Mouse (Mus musculus) c-Kit-positive CD71-negative TER-119-negative erythroid progenitor cells, embryonic 14.5 days (primary cell): ENCODE measurements around the gene Rnf10.

Experiments
- DNase-seq: peaks from one replicate; pipeline ENCODE4 v3.0.0-alpha.2; 2013; ENCODE audit warnings: low read depth

Rnf10 gene

GRCm38 (mm10) chr5:115235323-115235771, 37.4 kb downstream of the Rnf10 start:
- DNase-seq, result peak; percentile 59

DNA sequence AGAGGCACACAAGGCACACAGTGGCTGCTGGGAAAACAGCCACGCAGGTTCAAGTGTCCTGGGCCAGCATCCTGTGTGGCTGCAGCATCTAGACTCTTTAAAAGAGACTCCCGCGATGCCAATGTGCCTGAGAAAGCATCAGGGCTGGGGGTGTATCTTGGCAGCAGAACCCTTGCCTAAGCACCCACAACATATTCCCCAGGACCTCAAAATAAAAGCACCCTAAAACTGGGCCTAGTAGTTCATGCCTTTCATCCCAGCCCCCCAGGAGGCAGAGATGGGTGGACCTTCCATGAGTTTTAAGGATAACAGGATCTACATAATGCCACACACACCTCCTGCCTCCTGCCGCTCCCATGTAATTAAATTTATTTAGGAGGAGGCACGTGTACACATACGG, 38.2 kb downstream of the Rnf10 start:
- DNase-seq, result no peak

DNA sequence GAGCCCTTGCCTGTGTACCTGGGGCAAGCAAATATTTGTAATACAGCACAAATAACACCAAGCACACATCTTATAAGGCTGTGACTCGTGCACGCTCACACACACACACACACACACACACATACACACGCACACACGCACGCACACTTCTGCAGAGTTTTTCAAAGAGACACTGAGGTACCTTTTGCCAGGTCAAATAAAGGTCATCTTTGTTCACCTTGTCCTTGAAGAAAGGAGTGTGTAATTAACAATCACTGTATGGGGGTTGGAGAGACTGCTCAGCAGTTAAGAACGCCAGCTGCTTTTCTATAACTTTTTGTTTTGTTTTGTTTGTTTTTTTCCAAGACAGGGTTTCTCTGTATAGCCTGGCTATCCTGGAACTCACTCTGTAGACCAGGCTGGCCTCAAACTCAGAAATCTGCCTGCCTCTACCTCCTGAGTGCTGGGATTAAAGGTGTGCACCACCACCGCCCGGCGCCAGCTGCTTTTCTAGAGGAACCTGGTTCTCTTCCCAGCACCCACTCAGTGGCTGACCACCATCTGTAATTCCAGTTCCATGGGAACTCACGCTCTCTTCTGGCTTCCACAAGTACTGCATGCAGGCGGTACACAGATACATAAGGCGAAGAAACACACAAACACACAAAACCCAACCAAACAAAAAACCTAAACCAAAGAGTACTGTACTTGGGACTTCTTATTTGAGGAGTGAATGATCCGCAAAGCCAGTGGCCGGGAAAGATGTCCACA, 39.5 kb downstream of the Rnf10 start:
- DNase-seq, result no peak

- DNase-seq, result no peak
Observed at GRCm38 (mm10) chr5:115232516-115232915, 40.2 kb downstream of the Rnf10 start.

- no peak for DNase-seq
Observed at GRCm38 (mm10) chr5:115231552-115232120, 41.1 kb downstream of the Rnf10 start.

DNA sequence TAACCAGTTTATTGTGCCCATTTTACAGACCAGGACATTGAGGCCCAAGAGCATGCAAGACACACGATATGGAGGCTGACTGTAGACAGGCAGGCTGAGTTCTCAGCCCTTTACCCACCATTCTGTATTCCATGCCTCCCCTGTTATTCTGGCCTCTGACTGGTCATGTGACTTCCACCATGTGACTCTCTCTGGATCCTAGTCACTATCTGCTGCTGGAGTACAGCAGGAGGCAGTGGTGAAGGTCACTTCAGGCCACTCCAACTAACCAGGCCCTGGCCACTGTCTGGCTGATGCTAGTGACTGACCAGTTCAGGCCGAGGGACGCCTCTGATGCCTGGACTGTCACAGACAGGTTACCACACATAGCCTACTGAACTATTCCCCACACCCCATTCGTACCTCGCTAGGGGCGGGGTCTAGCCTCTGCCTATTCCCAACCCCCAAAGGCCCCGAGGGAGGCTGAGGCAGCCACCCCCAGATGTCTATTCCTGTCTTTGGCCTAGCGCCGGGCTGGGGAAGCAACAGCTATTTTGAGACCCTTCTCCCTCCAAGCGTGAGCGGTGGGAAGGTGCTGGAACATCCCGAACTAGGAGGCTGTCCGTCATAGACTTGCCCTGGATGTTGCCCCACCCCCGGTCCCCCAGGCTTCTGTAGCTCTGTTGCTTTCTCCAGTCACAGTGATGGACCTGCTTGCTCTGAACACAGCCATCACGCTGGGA, 41.7 kb downstream of the Rnf10 start:
- no peak for DNase-seq

- DNase-seq, result no peak
Observed at GRCm38 (mm10) chr5:115222485-115222884, 50.2 kb downstream of the Rnf10 start.

- no peak for DNase-seq
Observed at GRCm38 (mm10) chr5:115220931-115221640, 51.6 kb downstream of the Rnf10 start.

GRCm38 (mm10) chr5:115217998-115218397, 54.7 kb downstream of the Rnf10 start:
- DNase-seq, result no peak

GRCm38 (mm10) chr5:115215273-115216185, 57.2 kb downstream of the Rnf10 start:
- DNase-seq, result no peak

DNA sequence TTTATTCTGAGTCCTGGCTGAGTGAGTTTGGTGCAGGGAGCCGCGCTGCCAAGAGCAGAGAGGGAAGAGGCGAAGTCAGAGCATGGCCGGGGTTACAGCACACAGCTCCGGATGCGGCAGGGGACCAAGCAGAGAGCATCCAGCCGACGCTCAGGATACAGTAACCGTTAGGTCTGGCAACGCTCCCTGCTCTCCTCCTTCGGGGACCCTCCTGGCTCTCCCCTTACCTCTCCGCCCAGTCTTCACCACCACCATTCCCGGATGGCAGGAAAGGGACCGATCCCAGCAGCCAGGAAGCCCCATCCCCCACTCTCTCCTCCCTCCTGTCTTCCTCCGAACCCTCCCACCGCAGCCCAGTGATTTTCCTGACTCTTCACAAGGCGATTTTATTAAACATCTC, 57.8 kb downstream of the Rnf10 start:
- no peak for DNase-seq

DNA sequence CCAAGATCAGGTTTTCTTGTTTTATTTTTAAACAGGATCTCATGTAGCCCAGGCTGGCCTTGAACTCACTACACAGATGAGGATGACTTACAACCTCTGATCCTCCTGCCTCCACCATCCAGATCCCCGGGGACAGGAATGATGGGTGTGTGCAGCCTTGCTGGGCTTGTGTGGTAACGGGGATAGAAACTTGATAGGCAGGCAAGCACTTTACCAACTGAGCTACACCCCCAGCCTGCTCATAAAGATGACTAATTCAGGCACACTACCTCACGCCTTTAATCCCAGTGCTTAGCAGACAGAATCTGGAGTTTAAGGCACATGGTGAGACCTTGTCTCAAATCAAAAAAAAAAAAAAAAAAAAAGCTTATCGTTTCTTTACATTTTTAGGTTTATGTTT, 59.8 kb downstream of the Rnf10 start:
- DNase-seq, result no peak

- DNase-seq, result no peak
Observed at GRCm38 (mm10) chr5:115212451-115212850, 60.2 kb downstream of the Rnf10 start.

- DNase-seq, result no peak
Observed at GRCm38 (mm10) chr5:115210380-115210779, 62.3 kb downstream of the Rnf10 start.

DNA sequence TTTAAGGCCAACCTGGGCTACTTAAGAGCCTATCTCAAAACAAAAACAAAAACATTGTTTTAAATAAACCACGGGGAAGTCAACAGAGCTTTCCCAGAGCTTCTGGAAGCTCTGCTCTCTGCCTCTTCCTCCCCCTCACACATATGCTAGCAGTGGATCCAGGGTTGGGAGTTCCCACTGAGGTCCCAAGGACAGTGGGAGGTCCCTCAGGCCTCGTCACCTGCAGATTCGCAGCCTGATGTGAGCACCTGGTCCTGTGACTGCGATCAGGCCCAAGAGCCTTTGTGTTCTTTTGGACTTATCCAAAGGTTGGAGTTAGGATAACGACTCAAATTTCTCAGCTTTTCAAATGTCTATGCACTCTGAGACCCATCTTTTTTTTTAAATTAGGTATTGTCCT, 64.1 kb downstream of the Rnf10 start:
- DNase-seq, result no peak

DNA sequence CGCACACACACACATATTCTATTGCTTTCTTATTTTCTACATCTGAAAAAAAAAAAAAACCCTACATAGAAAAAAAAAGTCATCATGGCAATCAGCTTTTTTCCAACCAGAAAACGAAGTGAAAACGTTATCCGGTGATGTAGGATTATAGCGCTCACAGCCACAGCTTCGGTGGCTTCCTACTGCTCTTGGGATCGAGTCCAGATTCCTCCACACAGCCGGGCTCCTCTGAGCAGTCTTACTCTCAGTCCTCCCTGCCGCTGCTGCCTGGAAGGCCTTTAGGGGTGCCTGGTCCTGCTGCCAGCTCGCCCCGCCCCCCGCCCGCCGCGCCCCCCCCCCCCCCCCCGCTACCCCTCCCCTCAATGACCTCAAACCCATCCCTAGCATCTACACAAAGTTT, 64.8 kb downstream of the Rnf10 start:
- no peak for DNase-seq

DNA sequence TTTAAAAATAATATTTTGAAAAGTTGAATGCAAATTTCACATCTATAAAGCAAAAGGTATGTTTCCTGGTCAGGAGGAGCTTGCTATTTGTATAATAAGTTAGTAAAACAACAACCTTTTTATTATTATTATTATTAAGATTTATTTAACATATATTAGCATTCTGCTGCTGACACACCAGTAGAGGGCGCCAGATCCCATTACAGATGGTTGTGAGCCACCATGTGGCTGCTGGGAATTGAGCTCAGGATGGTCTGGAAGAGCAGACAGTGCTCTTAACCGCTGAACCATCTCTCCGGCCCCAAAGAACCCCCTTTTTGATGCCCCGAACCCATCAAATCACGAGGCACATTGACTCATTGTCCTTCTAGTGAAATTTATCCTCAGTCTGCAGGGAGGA, 65.5 kb downstream of the Rnf10 start:
- DNase-seq, result no peak

DNA sequence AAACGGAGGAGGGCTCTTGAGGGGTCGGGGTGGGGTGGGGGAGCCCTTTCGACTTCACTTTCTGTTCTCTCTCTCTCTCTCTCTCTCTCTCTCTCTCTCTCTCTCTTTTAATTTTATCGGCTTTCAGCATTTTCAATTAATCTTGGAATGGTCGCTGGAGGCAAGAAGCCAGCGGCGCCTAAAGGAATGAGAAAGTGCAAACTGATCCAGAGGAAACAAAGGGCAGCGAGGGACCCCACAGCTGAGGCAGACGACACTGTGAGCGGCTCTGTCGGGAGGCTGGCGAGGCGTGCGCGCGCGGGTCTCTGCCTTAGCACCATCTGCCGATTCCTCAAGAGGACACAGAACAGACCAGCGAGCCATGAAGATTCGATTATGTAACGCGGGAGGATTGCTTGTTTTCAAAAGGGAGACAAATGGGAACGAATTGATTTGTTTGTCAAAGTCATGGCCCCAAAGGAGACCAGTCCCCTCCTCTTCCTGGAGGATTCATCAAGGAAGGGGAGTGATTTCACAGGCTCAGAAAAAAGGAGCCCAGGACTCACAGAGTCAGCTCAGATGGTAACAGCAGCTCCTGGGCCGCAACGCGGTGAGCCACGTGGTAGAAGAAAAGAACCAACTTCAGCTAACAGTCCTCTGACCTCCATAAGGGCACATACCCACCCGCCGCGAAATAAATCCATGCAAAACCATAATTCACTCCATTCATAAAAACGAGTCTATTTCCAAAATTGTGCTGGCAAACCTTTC, 68.0 kb downstream of the Rnf10 start:
- no peak for DNase-seq

DNA sequence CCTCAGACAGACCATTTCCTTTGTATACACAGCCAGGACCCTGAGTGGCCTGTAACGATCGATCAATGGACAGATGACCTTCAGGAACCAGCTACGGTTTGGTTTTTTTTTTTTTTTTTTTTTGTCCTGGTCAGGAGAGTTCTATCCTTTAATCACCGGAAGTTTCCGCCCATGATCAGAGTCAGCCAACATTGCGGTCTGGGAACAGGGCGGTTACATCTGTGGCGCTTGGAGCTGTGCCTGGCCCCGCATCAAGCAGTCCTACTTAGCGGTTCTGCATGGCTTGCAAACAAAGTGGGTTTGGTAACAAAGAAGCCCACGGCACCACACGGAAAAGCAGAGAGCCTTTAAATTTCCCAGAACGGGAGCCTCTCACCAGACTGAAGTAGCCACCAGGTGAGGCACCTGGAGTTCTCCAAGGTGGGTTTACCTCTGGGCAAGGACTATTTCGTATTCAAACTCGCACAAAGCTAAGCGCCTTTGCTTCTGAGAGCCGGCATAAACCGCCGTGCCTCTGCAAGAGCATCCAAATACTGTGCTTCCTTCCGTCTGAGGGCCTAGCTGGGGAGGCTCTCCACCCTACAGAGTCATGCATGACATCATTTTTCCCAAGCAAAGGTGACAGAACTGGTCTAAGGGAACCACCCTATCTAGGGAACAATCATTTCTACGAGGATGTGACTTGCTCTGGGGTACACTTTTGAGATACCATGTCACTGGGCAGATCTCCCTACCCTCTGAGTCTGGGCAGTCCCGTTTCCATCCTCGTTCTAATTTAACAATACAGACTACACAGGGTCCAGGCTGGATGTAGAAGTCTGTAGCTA, 68.8 kb downstream of the Rnf10 start:
- DNase-seq, result no peak
